11 mouse cellular contexts compared by ENCODE assay signal in genomic region chr9:37545847-37546452, GRCm38 (mm10). TPM values are rescaled to one million over a fixed set of nuclear protein-coding genes. Genes with fewer than 3 reads are reported as not detected.
DNase-seq lines count a peak whose midpoint lies in the region; ATAC-seq and TF ChIP-seq lines count a peak whose summit lies in the region.
"Had no signal": no experiment of that assay in that cellular context is flagged by ENCODE, and none has a peak within 500 bp of the region (broad histone marks: within the 10 kb centered on the region; RNA-seq: fewer than 3 reads in every experiment).

No protein-coding gene starts in this region.

- H3K36me3 ChIP-seq in G1E (replicated peaks) = peaks cover 77% of the 10 kb centered on the region
- no peaks in the 10 kb centered on the region for H3K36me3 ChIP-seq in embryonic facial prominence, embryonic 11.5 days (replicated peaks; ENCODE audit: control insufficient read depth, insufficient read depth, low read depth, low read length)
- no peaks in the 10 kb centered on the region for H3K36me3 ChIP-seq in hindbrain, postnatal 0 days (ENCODE audit: insufficient read depth, low read length)
- no peaks in the 10 kb centered on the region for H3K36me3 ChIP-seq in kidney, adult 2 months (ENCODE audit: control insufficient read depth, insufficient read depth, low read length)
- H3K36me3 ChIP-seq: liver, embryonic 15.5 days had no signal

- DNase-seq in left cerebral cortex, adult 2 months (ENCODE audit: extremely low spot score in 1 of 2, low spot score in 2 of 2) = no peak
- no peak for DNase-seq in left cerebral cortex, adult 11 months (ENCODE audit: low spot score)
- no peak for DNase-seq in G1E (ENCODE audit: low spot score)
- DNase-seq in embryonic facial prominence, embryonic 11.5 days (ENCODE audit: low spot score) = no peak
- DNase-seq in hindbrain, postnatal 0 days (ENCODE audit: low spot score) = no peak
- no peak for DNase-seq in ovary, adult 18-20 months (ENCODE audit: low spot score)
- no peak for DNase-seq in cerebellum, adult 9-11 months
- no peak for DNase-seq in kidney, adult 2 months
- DNase-seq: adrenal gland, postnatal 10 days had no signal

- no peak overlapping the region for H3K4me2 ChIP-seq in embryonic facial prominence, embryonic 11.5 days (ENCODE audit: low read depth, low read length)
- H3K4me2 ChIP-seq in hindbrain, postnatal 0 days (ENCODE audit: low read depth, low read length) = peak overlapping the region; percentile 62; the same call in 1 of the 2 replicates

- H3K27ac ChIP-seq in left cerebral cortex, adult 2 months = peak overlapping the region; percentile 71
- H3K27ac ChIP-seq in embryonic facial prominence, embryonic 11.5 days (replicated peaks; ENCODE audit: low read depth, low read length) = no peak overlapping the region
- no peak overlapping the region for H3K27ac ChIP-seq in hindbrain, postnatal 0 days
- H3K27ac ChIP-seq in kidney, adult 2 months (ENCODE audit: insufficient read depth, low read depth, low read length) = no peak overlapping the region
- H3K27ac ChIP-seq: liver, embryonic 15.5 days had no signal

- TF ChIP-seq POLR2A in kidney, adult 2 months (IDR thresholded peaks at IDR 0.05; ENCODE audit: low read depth, low read length) = no peak

- no peaks in the 10 kb centered on the region for H3K9me3 ChIP-seq in G1E (replicated peaks)
- no peaks in the 10 kb centered on the region for H3K9me3 ChIP-seq in embryonic facial prominence, embryonic 11.5 days (replicated peaks; ENCODE audit: control insufficient read depth, low read length)
- no peaks in the 10 kb centered on the region for H3K9me3 ChIP-seq in hindbrain, postnatal 0 days (ENCODE audit: low read length)
- H3K9me3 ChIP-seq: liver, embryonic 15.5 days had no signal

- WGBS in embryonic facial prominence, embryonic 11.5 days = 7% methylated on average over 27 of the region's 27 CpGs
- WGBS in hindbrain, postnatal 0 days = 21% methylated on average over 27 of the region's 27 CpGs
- WGBS in kidney, adult 2 months = 56% methylated on average over 27 of the region's 27 CpGs

- ATAC-seq in G1E (ENCODE audit: extremely low read depth, insufficient number of reproducible peaks, low FRiP score, poor library complexity, severe bottlenecking) = no peak
- no peak for ATAC-seq in embryonic facial prominence, embryonic 11.5 days (replicated peaks; ENCODE audit: insufficient number of reproducible peaks, low FRiP score, low TSS enrichment, low read depth)
- ATAC-seq in hindbrain, postnatal 0 days = no peak

- peaks cover 84% of the 10 kb centered on the region for H3K4me1 ChIP-seq in G1E (ENCODE audit: insufficient read depth, low read depth, low read length)
- no peaks in the 10 kb centered on the region for H3K4me1 ChIP-seq in embryonic facial prominence, embryonic 11.5 days (ENCODE audit: control insufficient read depth, insufficient read depth, low read length)
- H3K4me1 ChIP-seq in hindbrain, postnatal 0 days (ENCODE audit: insufficient read depth, low read length) = peaks cover 8% of the 10 kb centered on the region
- H3K4me1 ChIP-seq in kidney, adult 2 months (ENCODE audit: control insufficient read depth, insufficient read depth, low read length) = peaks cover 8% of the 10 kb centered on the region; the same call in 1 of the 2 replicates

- 0 out of 2 replicates have a peak overlapping the region, but pooled peaks have one; percentile 33 for H3K9ac ChIP-seq in embryonic facial prominence, embryonic 11.5 days (replicated peaks; ENCODE audit: low read length)
- H3K9ac ChIP-seq in hindbrain, postnatal 0 days (replicated peaks; ENCODE audit: low read length) = no peak overlapping the region
- H3K9ac ChIP-seq: liver, embryonic 15.5 days had no signal

- intact Hi-C loops in left cerebral cortex, adult 2 months (cut with DNase I) = loop anchor here (2.0 to 5.0 kb wide), 2 partner anchors 115 to 386 kb away; no protein-coding TSS in a partner anchor

- H3K4me3 ChIP-seq in left cerebral cortex, adult 2 months = peak overlapping the region; percentile 38
- peak overlapping the region; percentile 31; the same call in 1 of the 2 replicates for H3K4me3 ChIP-seq in G1E (ENCODE audit: low read depth, low read length)
- no peak overlapping the region for H3K4me3 ChIP-seq in embryonic facial prominence, embryonic 11.5 days (ENCODE audit: low read depth, low read length)
- H3K4me3 ChIP-seq in hindbrain, postnatal 0 days (ENCODE audit: low read length) = no peak overlapping the region
- no peak overlapping the region for H3K4me3 ChIP-seq in kidney, adult 2 months (ENCODE audit: insufficient read depth, low read depth, low read length)

- no peaks in the 10 kb centered on the region for H3K27me3 ChIP-seq in G1E (ENCODE audit: insufficient read depth, low read length)
- H3K27me3 ChIP-seq in embryonic facial prominence, embryonic 11.5 days (ENCODE audit: control insufficient read depth, insufficient read depth, low read length) = peaks cover 25% of the 10 kb centered on the region
- peaks cover 23% of the 10 kb centered on the region for H3K27me3 ChIP-seq in hindbrain, postnatal 0 days (ENCODE audit: insufficient read depth, low read length)
- no peaks in the 10 kb centered on the region for H3K27me3 ChIP-seq in kidney, adult 2 months (replicated peaks; ENCODE audit: control insufficient read depth, insufficient read depth, low read length)

- no peak for TF ChIP-seq CTCF in left cerebral cortex, adult 2 months (IDR thresholded peaks at IDR 0.05)
- TF ChIP-seq CTCF in G1E (IDR thresholded peaks at IDR 0.05; ENCODE audit: low read depth, low read length) = no peak
- no peak for TF ChIP-seq CTCF in hindbrain, postnatal 0 days (IDR thresholded peaks at IDR 0.05; ENCODE audit: low read depth)
- no peak for TF ChIP-seq CTCF in kidney, adult 2 months (conservative IDR thresholded peaks at IDR 0.05; ENCODE audit: insufficient read depth, insufficient read length, low read depth, low read length)

RNA-seq across cellular contexts. Expression of gene Nrgn, which starts 6.8 kb away (rescaled TPM):
- total RNA-seq in left cerebral cortex, adult 2 months (2021) = 1,000 to 10,000 TPM; 1,927 to 1,950 TPM
- total RNA-seq in G1E (2014; fragmentation: Nextera tagmentation) (444 and 474 TPM in 2 replicates), G1E (2017) (136 and 149 TPM in 2 replicates)
- 2,434 and 2,443 TPM in 2 replicates for polyA plus RNA-seq in G1E (2012)
- 1.9 and 3.4 TPM in 2 replicates for polyA plus RNA-seq in embryonic facial prominence, embryonic 11.5 days (2014; fragmentation: Nextera tagmentation; extraction: Ambion mirVana)
- total RNA-seq in hindbrain, postnatal 0 days (2014; rRNA removed) = 6.0 and 8.3 TPM in 2 replicates
- 11.9 and 15.4 TPM in 2 replicates for polyA plus RNA-seq in hindbrain, postnatal 0 days (2015; fragmentation: Nextera tagmentation; extraction: Ambion mirVana)
- 4.7 and 7.7 TPM in 2 replicates for polyA plus RNA-seq in kidney, adult 2 months (2012; rRNA removed)

RNA-seq across cellular contexts. Expression of gene Vsig2, which starts 6.9 kb away (rescaled TPM):
- 1 to 10 TPM; 4.1 to 4.5 TPM for total RNA-seq in left cerebral cortex, adult 2 months (2021)
- total RNA-seq in G1E (2014; fragmentation: Nextera tagmentation) (not detected in 2 replicates), G1E (2017) (0.29 and 3.0 TPM in 2 replicates)
- not detected in 2 replicates for polyA plus RNA-seq in G1E (2012)
- 0.49 TPM in 1 of 2 replicates, not detected in the other for polyA plus RNA-seq in embryonic facial prominence, embryonic 11.5 days (2014; fragmentation: Nextera tagmentation; extraction: Ambion mirVana)
- total RNA-seq in hindbrain, postnatal 0 days (2014; rRNA removed) = 3.0 and 3.9 TPM in 2 replicates
- polyA plus RNA-seq in hindbrain, postnatal 0 days (2015; fragmentation: Nextera tagmentation; extraction: Ambion mirVana) = 1.3 and 1.6 TPM in 2 replicates
- polyA plus RNA-seq in kidney, adult 2 months (2012; rRNA removed) = 7.6 and 9.1 TPM in 2 replicates
- total RNA-seq: MEL had no signal

RNA-seq across cellular contexts. Expression of gene Siae, which starts 9.5 kb away (rescaled TPM):
- 10 to 100 TPM; 17.1 to 18.8 TPM for total RNA-seq in left cerebral cortex, adult 2 months (2021)
- total RNA-seq in G1E (2014; fragmentation: Nextera tagmentation) (98.8 and 107 TPM in 2 replicates), G1E (2017) (41.7 and 44.5 TPM in 2 replicates)
- 1.3 and 1.9 TPM in 2 replicates for polyA plus RNA-seq in G1E (2012)
- 5.8 and 8.0 TPM in 2 replicates for polyA plus RNA-seq in embryonic facial prominence, embryonic 11.5 days (2014; fragmentation: Nextera tagmentation; extraction: Ambion mirVana)
- total RNA-seq in hindbrain, postnatal 0 days (2014; rRNA removed) = 9.7 and 18.7 TPM in 2 replicates
- polyA plus RNA-seq in hindbrain, postnatal 0 days (2015; fragmentation: Nextera tagmentation; extraction: Ambion mirVana) = 12.5 and 15.5 TPM in 2 replicates
- polyA plus RNA-seq in kidney, adult 2 months (2012; rRNA removed) = 17.8 and 18.3 TPM in 2 replicates

RNA-seq across cellular contexts. Expression of gene Esam, which starts 18.1 kb away (rescaled TPM):
- 10 to 100 TPM; 19.6 to 22.5 TPM for total RNA-seq in left cerebral cortex, adult 2 months (2021)
- total RNA-seq in G1E (2014; fragmentation: Nextera tagmentation) (not detected in 2 replicates), G1E (2017) (0.23 TPM in 1 of 2 replicates, not detected in the other)
- 0.09 TPM in 1 of 2 replicates, not detected in the other for polyA plus RNA-seq in G1E (2012)
- 26.3 and 33.1 TPM in 2 replicates for polyA plus RNA-seq in embryonic facial prominence, embryonic 11.5 days (2014; fragmentation: Nextera tagmentation; extraction: Ambion mirVana)
- total RNA-seq in hindbrain, postnatal 0 days (2014; rRNA removed) = 34.2 and 43.7 TPM in 2 replicates
- 36.1 and 37.9 TPM in 2 replicates for polyA plus RNA-seq in hindbrain, postnatal 0 days (2015; fragmentation: Nextera tagmentation; extraction: Ambion mirVana)
- 54.9 and 55.5 TPM in 2 replicates for polyA plus RNA-seq in kidney, adult 2 months (2012; rRNA removed)

RNA-seq across cellular contexts. Expression of gene Msantd2, which starts 56.8 kb away (rescaled TPM):
- 10 to 100 TPM; 21.4 to 26.7 TPM for total RNA-seq in left cerebral cortex, adult 2 months (2021)
- total RNA-seq in G1E (2014; fragmentation: Nextera tagmentation) (49.4 and 63.8 TPM in 2 replicates), G1E (2017) (59.1 and 66.0 TPM in 2 replicates)
- 27.5 and 31.9 TPM in 2 replicates for polyA plus RNA-seq in G1E (2012)
- polyA plus RNA-seq in embryonic facial prominence, embryonic 11.5 days (2014; fragmentation: Nextera tagmentation; extraction: Ambion mirVana) = 32.8 and 33.0 TPM in 2 replicates
- 20.0 and 34.0 TPM in 2 replicates for total RNA-seq in hindbrain, postnatal 0 days (2014; rRNA removed)
- 16.1 and 17.8 TPM in 2 replicates for polyA plus RNA-seq in hindbrain, postnatal 0 days (2015; fragmentation: Nextera tagmentation; extraction: Ambion mirVana)
- 12.1 and 15.7 TPM in 2 replicates for polyA plus RNA-seq in kidney, adult 2 months (2012; rRNA removed)

Comparison
In these comparisons a context has a peak if more than half of its experiments do, and no peak if none do; other contexts are left out.
1. H3K4me3 ChIP-seq: peak in left cerebral cortex, adult 2 months (single experiment) and G1E (single experiment); none in embryonic facial prominence, embryonic 11.5 days (single experiment), hindbrain, postnatal 0 days (single experiment) and kidney, adult 2 months (single experiment).
2. RNA of gene Nrgn, which starts 6.8 kb away (polyA plus RNA-seq): 2,434 to 2,443 TPM in G1E; 11.9 to 15.4 TPM in hindbrain, postnatal 0 days, 4.7 to 7.7 TPM in kidney, adult 2 months and 1.9 to 3.4 TPM in embryonic facial prominence, embryonic 11.5 days; every median in the first group is over 100 times any median in the second.